8 mouse cellular contexts compared by ENCODE assay signal in genomic region chr4:126467721-126468284, GRCm38 (mm10). TPM values are rescaled to one million over a fixed set of nuclear protein-coding genes. Genes with fewer than 3 reads are reported as not detected.
ATAC-seq and TF ChIP-seq lines count a peak whose summit lies in the region.

No protein-coding gene starts in this region.

- H3K27me3 ChIP-seq in embryonic facial prominence, embryonic 13.5 days, result no peaks in the 10 kb centered on the region
- no peaks in the 10 kb centered on the region for H3K27me3 ChIP-seq in heart, embryonic 11.5 days (ENCODE audit: control insufficient read depth, insufficient read depth, low read length)
- no peaks in the 10 kb centered on the region for H3K27me3 ChIP-seq in kidney, embryonic 16.5 days (ENCODE audit: insufficient read depth, low read length)
- H3K27me3 ChIP-seq in liver, embryonic 16.5 days (ENCODE audit: control insufficient read depth, insufficient read depth, low read depth, low read length), result no peaks in the 10 kb centered on the region
- H3K27me3 ChIP-seq in neural tube, embryonic 13.5 days, result no peaks in the 10 kb centered on the region
- no peaks in the 10 kb centered on the region for H3K27me3 ChIP-seq in testis, adult 2 months (ENCODE audit: control insufficient read depth, insufficient read depth, low read length)

- peak overlapping the region; percentile 86 for H3K9ac ChIP-seq in embryonic facial prominence, embryonic 13.5 days
- peak overlapping the region; percentile 92 for H3K9ac ChIP-seq in heart, embryonic 11.5 days (ENCODE audit: low read depth, low read length)
- H3K9ac ChIP-seq in kidney, embryonic 16.5 days (replicated peaks; ENCODE audit: low read length), result peak overlapping the region; percentile 94
- H3K9ac ChIP-seq in liver, embryonic 16.5 days (ENCODE audit: low read depth, low read length), result peak overlapping the region; percentile 89
- H3K9ac ChIP-seq in neural tube, embryonic 13.5 days, result peak overlapping the region; percentile 99

- peak; percentile 42 for ATAC-seq in CD4-positive, CD25-positive, alpha-beta regulatory T cell, adult 4 months
- ATAC-seq in embryonic facial prominence, embryonic 13.5 days (ENCODE audit: insufficient number of reproducible peaks, insufficient read depth, low FRiP score, low TSS enrichment, low read depth), result peak; percentile 58
- peak; percentile 54 for ATAC-seq in heart, embryonic 11.5 days (replicated peaks; ENCODE audit: insufficient number of reproducible peaks, low FRiP score, low TSS enrichment)
- ATAC-seq in kidney, embryonic 16.5 days (ENCODE audit: low FRiP score, low TSS enrichment), result peak; percentile 79
- ATAC-seq in liver, embryonic 16.5 days (ENCODE audit: low read depth), result peak; percentile 65
- ATAC-seq in neural tube, embryonic 13.5 days (ENCODE audit: low read depth), result peak; percentile 58

- no peaks in the 10 kb centered on the region for H3K4me1 ChIP-seq in bone marrow, adult 2 months (ENCODE audit: control insufficient read depth, insufficient read depth, low read length)
- peaks cover 34% of the 10 kb centered on the region for H3K4me1 ChIP-seq in embryonic facial prominence, embryonic 13.5 days
- peaks cover 26% of the 10 kb centered on the region for H3K4me1 ChIP-seq in heart, embryonic 11.5 days (ENCODE audit: control insufficient read depth, insufficient read depth, low read length)
- H3K4me1 ChIP-seq in kidney, embryonic 16.5 days (ENCODE audit: insufficient read depth, low read length), result peaks cover 34% of the 10 kb centered on the region
- peaks cover 25% of the 10 kb centered on the region for H3K4me1 ChIP-seq in liver, embryonic 16.5 days (ENCODE audit: control insufficient read depth, low read depth, low read length)
- peaks cover 51% of the 10 kb centered on the region for H3K4me1 ChIP-seq in neural tube, embryonic 13.5 days (replicated peaks)
- H3K4me1 ChIP-seq in testis, adult 2 months (ENCODE audit: control insufficient read depth, insufficient read depth, low read length), result peaks cover 13% of the 10 kb centered on the region

- H3K36me3 ChIP-seq in embryonic facial prominence, embryonic 13.5 days, result no peaks in the 10 kb centered on the region
- no peaks in the 10 kb centered on the region for H3K36me3 ChIP-seq in heart, embryonic 11.5 days (ENCODE audit: control insufficient read depth, insufficient read depth, low read length)
- no peaks in the 10 kb centered on the region for H3K36me3 ChIP-seq in kidney, embryonic 16.5 days (ENCODE audit: insufficient read depth, low read length)
- H3K36me3 ChIP-seq in liver, embryonic 16.5 days (ENCODE audit: control insufficient read depth, insufficient read depth), result no peaks in the 10 kb centered on the region
- H3K36me3 ChIP-seq in neural tube, embryonic 13.5 days, result peaks cover 3% of the 10 kb centered on the region; the same call in 1 of the 2 replicates
- no peaks in the 10 kb centered on the region for H3K36me3 ChIP-seq in testis, adult 2 months (ENCODE audit: control insufficient read depth, insufficient read depth, low read length)

- peak overlapping the region; percentile 64; the same call in 1 of the 2 replicates for H3K27ac ChIP-seq in bone marrow, adult 2 months (ENCODE audit: control insufficient read depth, insufficient read depth, low read depth, low read length, poor library complexity)
- H3K27ac ChIP-seq in embryonic facial prominence, embryonic 13.5 days, result peak overlapping the region; percentile 83
- peak overlapping the region; percentile 82 for H3K27ac ChIP-seq in heart, embryonic 11.5 days (ENCODE audit: low read depth, low read length)
- peak overlapping the region; percentile 92 for H3K27ac ChIP-seq in kidney, embryonic 16.5 days (ENCODE audit: low read length)
- H3K27ac ChIP-seq in liver, embryonic 16.5 days (ENCODE audit: low read length), result peak overlapping the region; percentile 80
- H3K27ac ChIP-seq in neural tube, embryonic 13.5 days (replicated peaks), result peak overlapping the region; percentile 99
- no peak overlapping the region for H3K27ac ChIP-seq in testis, adult 2 months (ENCODE audit: control insufficient read depth, insufficient read depth, low read depth, low read length)

- under 1% methylated on average over 25 of the region's 25 CpGs for WGBS in bone marrow, adult 2 months
- under 1% methylated on average over 24 of the region's 25 CpGs for WGBS in embryonic facial prominence, embryonic 13.5 days
- WGBS in heart, embryonic 11.5 days (ENCODE audit: insufficient replicate concordance), result under 1% methylated on average over 23 of the region's 25 CpGs
- under 1% methylated on average over 25 of the region's 25 CpGs for WGBS in kidney, embryonic 16.5 days
- under 1% methylated on average over 23 of the region's 25 CpGs for WGBS in liver, embryonic 16.5 days (ENCODE audit: insufficient replicate concordance)
- under 1% methylated on average over 25 of the region's 25 CpGs for WGBS in neural tube, embryonic 13.5 days

- TF ChIP-seq CTCF in bone marrow, adult 2 months (IDR thresholded peaks at IDR 0.05; ENCODE audit: control insufficient read depth, insufficient read depth, low read length), result no peak
- no peak for TF ChIP-seq CTCF in testis, adult 2 months (IDR thresholded peaks at IDR 0.05; ENCODE audit: control insufficient read depth, insufficient read depth, insufficient replicate concordance, low read depth, low read length)

- H3K4me2 ChIP-seq in embryonic facial prominence, embryonic 13.5 days, result peak overlapping the region; percentile 70
- peak overlapping the region; percentile 86 for H3K4me2 ChIP-seq in heart, embryonic 11.5 days
- peak overlapping the region; percentile 56 for H3K4me2 ChIP-seq in kidney, embryonic 16.5 days (replicated peaks; ENCODE audit: low read depth, low read length)
- H3K4me2 ChIP-seq in liver, embryonic 16.5 days (ENCODE audit: low read depth, low read length), result peak overlapping the region; percentile 97
- peak overlapping the region; percentile 68 for H3K4me2 ChIP-seq in neural tube, embryonic 13.5 days

- TF ChIP-seq POLR2A in bone marrow, adult 2 months (IDR thresholded peaks at IDR 0.05; ENCODE audit: borderline replicate concordance, control insufficient read depth, low read depth, low read length), result no peak
- no peak for TF ChIP-seq POLR2A in testis, adult 2 months (IDR thresholded peaks at IDR 0.05; ENCODE audit: control insufficient read depth, low read depth, low read length)

- no peaks in the 10 kb centered on the region for H3K9me3 ChIP-seq in embryonic facial prominence, embryonic 13.5 days
- H3K9me3 ChIP-seq in heart, embryonic 11.5 days (replicated peaks; ENCODE audit: control insufficient read depth, low read length), result no peaks in the 10 kb centered on the region
- no peaks in the 10 kb centered on the region for H3K9me3 ChIP-seq in kidney, embryonic 16.5 days (ENCODE audit: low read length)
- H3K9me3 ChIP-seq in liver, embryonic 16.5 days (replicated peaks; ENCODE audit: control insufficient read depth, low read length), result no peaks in the 10 kb centered on the region
- H3K9me3 ChIP-seq in neural tube, embryonic 13.5 days, result no peaks in the 10 kb centered on the region

- H3K4me3 ChIP-seq in bone marrow, adult 2 months (replicated peaks; ENCODE audit: control insufficient read depth, low read depth, low read length), result peak overlapping the region; percentile 61
- peak overlapping the region; percentile 71 for H3K4me3 ChIP-seq in embryonic facial prominence, embryonic 13.5 days
- peak overlapping the region; percentile 88 for H3K4me3 ChIP-seq in heart, embryonic 11.5 days (ENCODE audit: low read depth, low read length)
- peak overlapping the region; percentile 92 for H3K4me3 ChIP-seq in kidney, embryonic 16.5 days (ENCODE audit: low read length)
- H3K4me3 ChIP-seq in liver, embryonic 16.5 days (ENCODE audit: low read depth, low read length), result peak overlapping the region; percentile 86
- H3K4me3 ChIP-seq in neural tube, embryonic 13.5 days, result peak overlapping the region; percentile 98
- H3K4me3 ChIP-seq in testis, adult 2 months (ENCODE audit: control insufficient read depth, low read depth, low read length), result peak overlapping the region; percentile 81

RNA-seq across cellular contexts. Expression of gene Ago1, which starts 0.6 kb away (rescaled TPM):
- 10 to 100 TPM in 1 of 2 experiments, 1 to 10 TPM in 1; 9.8 to 10.1 TPM for polyA plus RNA-seq in CD4-positive, CD25-positive, alpha-beta regulatory T cell, adult 4 months (2017; shearing (Covaris generic))
- 5.9 and 15.4 TPM in 2 replicates for polyA plus RNA-seq in bone marrow, adult 2 months (2011; ENCODE audit: insufficient read depth, insufficient read length, low replicate concordance, missing spikeins)
- 7.4 and 8.1 TPM in 2 replicates for polyA plus RNA-seq in embryonic facial prominence, embryonic 13.5 days (2015; fragmentation: Nextera tagmentation; extraction: Ambion mirVana)
- 3.9 and 4.1 TPM in 2 replicates for polyA plus RNA-seq in heart, embryonic 11.5 days (2014; fragmentation: Nextera tagmentation; extraction: Ambion mirVana)
- 4.6 and 5.1 TPM in 2 replicates for polyA plus RNA-seq in kidney, embryonic 16.5 days (2015; fragmentation: Nextera tagmentation; extraction: Ambion mirVana)
- polyA plus RNA-seq in liver, embryonic 16.5 days (2015; fragmentation: Nextera tagmentation; extraction: Ambion mirVana), result 0.90 and 0.98 TPM in 2 replicates
- 11.5 and 12.1 TPM in 2 replicates for polyA plus RNA-seq in neural tube, embryonic 13.5 days (2015; fragmentation: Nextera tagmentation; extraction: Ambion mirVana)
- 3.6 and 3.7 TPM in 2 replicates for polyA plus RNA-seq in testis, adult 2 months (2012; rRNA removed)

RNA-seq across cellular contexts. Expression of gene Ago3, which starts 38.4 kb away (rescaled TPM):
- polyA plus RNA-seq in CD4-positive, CD25-positive, alpha-beta regulatory T cell, adult 4 months (2017; shearing (Covaris generic)), result 10 to 100 TPM; 17.2 to 17.7 TPM
- 1.9 and 5.2 TPM in 2 replicates for polyA plus RNA-seq in bone marrow, adult 2 months (2011; ENCODE audit: insufficient read depth, insufficient read length, low replicate concordance, missing spikeins)
- polyA plus RNA-seq in embryonic facial prominence, embryonic 13.5 days (2015; fragmentation: Nextera tagmentation; extraction: Ambion mirVana), result 20.1 and 24.9 TPM in 2 replicates
- 8.4 and 15.7 TPM in 2 replicates for polyA plus RNA-seq in heart, embryonic 11.5 days (2014; fragmentation: Nextera tagmentation; extraction: Ambion mirVana)
- polyA plus RNA-seq in kidney, embryonic 16.5 days (2015; fragmentation: Nextera tagmentation; extraction: Ambion mirVana), result 13.6 and 17.9 TPM in 2 replicates
- polyA plus RNA-seq in liver, embryonic 16.5 days (2015; fragmentation: Nextera tagmentation; extraction: Ambion mirVana), result 4.4 and 5.4 TPM in 2 replicates
- polyA plus RNA-seq in neural tube, embryonic 13.5 days (2015; fragmentation: Nextera tagmentation; extraction: Ambion mirVana), result 16.5 and 17.4 TPM in 2 replicates
- 14.7 and 15.5 TPM in 2 replicates for polyA plus RNA-seq in testis, adult 2 months (2012; rRNA removed)
